Mouse (Mus musculus) spleen, adult 2 months (tissue): ENCODE results near the gene Gucy2f.

Experiments
- CTCF ChIP-seq: fragments of 200-500 bp; IDR thresholded peaks from 2 replicates; pipeline ENCODE4 v1.5.1; 2011; ENCODE audit warnings: mild to moderate bottlenecking, inconsistent platforms; ENCODE audit not compliant: insufficient read depth, insufficient read length, insufficient replicate concordance; ENCODE audit errors: extremely low read depth
- POLR2A ChIP-seq: fragments of 200-500 bp; IDR thresholded peaks from 2 replicates; pipeline ENCODE4 v1.6.1; 2011; ENCODE audit warnings: low read depth, low read length, inconsistent platforms

GRCm38 (mm10) chrX:142195551-142195950 lies 1.2 kb downstream of the Gucy2f start:
- TF ChIP-seq POLR2A: no peak
- TF ChIP-seq CTCF: no peak
